Mouse (Mus musculus) kidney, postnatal 0 days (tissue): ENCODE measurements around the gene Bad. TPM values are rescaled to one million over a fixed set of nuclear protein-coding genes. Genes with fewer than 3 reads are reported as not detected.
"Not testable (repeated sequence)": the region's sequence is repeated elsewhere in the genome, so short reads cannot be mapped to it uniquely, and the experiment has no call there.

ENCODE experiments used
- ATAC-seq: fragments of 200-750 bp; cut with Nextera tagmentation; replicated peaks from 2 replicates; pipeline ENCODE4 v1.8.0; 2017; ENCODE audit warnings: low read depth, moderate number of reproducible peaks, moderate TSS enrichment, moderate library complexity; ENCODE audit not compliant: low FRiP score
- DNase-seq: peaks from one replicate; pipeline ENCODE4 v3.0.0-alpha.2; 2016; ENCODE audit warnings: low spot score
- H3K27ac ChIP-seq: fragments of 300-500 bp; sonication (generic); 2 replicates; pipeline ENCODE4 v1.5.1; 2014; ENCODE audit warnings: mild to moderate bottlenecking
- H3K27me3 ChIP-seq: fragments of 300-500 bp; sonication (generic); 2 replicates; pipeline ENCODE4 v1.6.1; 2014; ENCODE audit warnings: low read length, mixed read lengths; ENCODE audit not compliant: insufficient read depth
- H3K36me3 ChIP-seq: fragments of 300-500 bp; sonication (generic); 2 replicates; pipeline ENCODE4 v1.6.1; 2014; ENCODE audit warnings: low read length, mixed read lengths; ENCODE audit not compliant: insufficient read depth
- H3K4me1 ChIP-seq: fragments of 300-500 bp; sonication (generic); replicated peaks from 2 replicates; pipeline ENCODE4 v1.6.1; 2014; ENCODE audit warnings: antibody characterized with exemption, low read length, mixed read lengths; ENCODE audit not compliant: insufficient read depth
- H3K4me2 ChIP-seq: fragments of 300-500 bp; sonication (generic); 2 replicates; pipeline ENCODE4 v1.6.1; 2014; ENCODE audit warnings: mild to moderate bottlenecking, low read length, moderate library complexity, mixed read lengths
- H3K4me3 ChIP-seq: fragments of 300-500 bp; sonication (generic); replicated peaks from 2 replicates; pipeline ENCODE4 v1.5.1; 2014; ENCODE audit warnings: low read depth, low read length
- H3K9ac ChIP-seq: fragments of 300-500 bp; sonication (generic); 2 replicates; pipeline ENCODE4 v1.6.1; 2014; ENCODE audit warnings: low read depth, low read length
- H3K9me3 ChIP-seq: fragments of 300-500 bp; sonication (generic); replicated peaks from 2 replicates; pipeline ENCODE4 v1.6.1; 2016; ENCODE audit warnings: low read length, inconsistent platforms, mixed read lengths
- CTCF ChIP-seq: IDR thresholded peaks from 2 replicates; pipeline ENCODE4 v1.5.1; 2016; ENCODE audit warnings: antibody characterized with exemption, low read depth, mild to moderate bottlenecking, moderate library complexity
- WGBS: fragments of 180-500 bp; shearing (Covaris S2); extraction: QIAGEN DNeasy Blood & Tissue Kit; methylation state at CpG from one replicate; pipeline ENCODE4 v1.1.7; 2014; 5-methylcytosine and 5-hydroxymethylcytosine counted together
- polyA plus RNA-seq: library from polyadenylated mRNA; unstranded; fragments of >200 nt; fragmentation: Nextera tagmentation; extraction: Ambion mirVana; gene quantifications from 2 replicates; pipeline ENCODE4 v1.2.1, GENCODE M21; 2015

Bad gene
- polyA plus RNA-seq = 75.8 and 76.5 TPM in 2 replicates

DNA sequence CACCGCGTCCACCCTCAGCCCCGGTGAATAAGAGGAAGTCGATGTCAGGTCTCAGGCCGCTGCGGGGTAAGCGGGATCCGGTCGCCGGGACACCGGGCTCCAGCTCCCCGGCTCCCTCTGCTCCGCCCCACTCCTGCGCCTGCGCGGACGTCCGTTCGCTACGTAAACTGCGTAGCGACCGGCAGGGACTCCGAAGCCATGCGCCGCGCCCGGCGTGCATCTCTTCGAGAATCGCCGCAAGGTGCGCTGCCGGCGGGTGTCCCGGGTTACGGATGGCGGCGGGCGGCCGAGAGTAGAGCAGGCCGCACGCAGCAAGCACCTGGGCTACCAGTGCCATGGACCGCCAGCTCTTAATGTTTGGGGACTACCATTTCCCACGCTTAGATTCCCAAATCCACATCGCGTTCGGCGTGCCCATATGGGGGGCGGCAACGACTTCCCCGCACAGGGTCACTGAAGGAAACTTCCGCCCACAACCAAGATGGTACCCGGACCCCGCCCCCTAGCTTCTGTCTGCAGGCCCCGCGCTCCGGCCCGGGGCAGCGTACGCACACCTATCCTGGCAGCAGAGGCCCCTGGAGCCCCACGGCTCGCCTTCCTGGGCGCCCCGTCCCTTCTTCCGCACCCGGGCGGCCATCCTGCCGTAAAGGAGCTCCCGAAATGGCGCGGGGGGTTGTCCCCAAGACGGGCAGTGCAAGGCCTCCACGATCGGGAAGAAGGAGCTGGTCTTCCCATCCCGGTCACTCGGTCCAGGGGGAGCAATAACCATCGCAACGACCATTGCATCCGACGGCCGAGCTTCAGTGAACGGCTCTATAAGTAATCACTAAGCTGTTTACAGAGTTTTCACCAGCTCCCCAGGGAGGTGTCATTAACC is at the start of gene Bad:
TSS of gene Bad (plus strand) at position 490 of the 877 bp plus-strand sequence.
- WGBS = under 1% methylated on average over 83 of the region's 83 CpGs

DNA sequence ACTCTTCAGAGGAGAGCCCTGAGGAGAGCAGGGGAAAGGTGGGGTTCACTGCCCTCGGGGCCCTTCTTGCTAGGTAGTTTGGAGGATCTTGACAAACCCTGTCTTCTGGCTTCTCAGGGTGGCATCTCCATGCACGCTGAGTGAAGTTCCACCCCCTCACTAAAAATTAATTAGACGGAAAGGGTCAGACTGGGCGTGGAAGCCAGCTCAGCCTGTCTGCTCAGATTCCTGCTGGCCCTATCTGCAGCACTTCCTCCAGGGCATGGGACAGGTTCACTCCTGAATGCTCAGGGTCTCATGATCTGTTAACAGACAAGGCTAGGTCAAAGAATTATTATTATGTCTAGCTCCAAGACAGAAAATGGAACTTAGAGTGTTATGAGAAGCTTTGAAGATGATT is 49.1 kb upstream of the Bad start:
- no peaks in the 10 kb centered on the region for H3K9me3 ChIP-seq
- TF ChIP-seq CTCF = no peak
- ATAC-seq = no peak
- WGBS = 23% methylated on average over 4 of the region's 4 CpGs
- no peak overlapping the region for H3K27ac ChIP-seq
- no peaks in the 10 kb centered on the region for H3K27me3 ChIP-seq
- no peak for DNase-seq
- no peaks in the 10 kb centered on the region for H3K36me3 ChIP-seq
- H3K4me1 ChIP-seq = no peaks in the 10 kb centered on the region
- H3K4me3 ChIP-seq = no peak overlapping the region
- H3K4me2 ChIP-seq = no peak overlapping the region
- no peak overlapping the region for H3K9ac ChIP-seq

More for the DNA sequence above, at the start of gene Bad:
- H3K4me2 ChIP-seq = peak within 1 kb of the TSS; percentile 99
- peaks cover 19% of the 10 kb centered on the region for H3K4me1 ChIP-seq
- ATAC-seq = peak; percentile 73
- H3K27me3 ChIP-seq = no peaks in the 10 kb centered on the region
- peak; percentile 95 for DNase-seq
- peak within 1 kb of the TSS; percentile 87 for H3K4me3 ChIP-seq
- TF ChIP-seq CTCF = peak; percentile 43
- H3K9ac ChIP-seq = peak within 1 kb of the TSS; percentile 87
- peaks cover 6% of the 10 kb centered on the region; the same call in 1 of the 2 replicates for H3K36me3 ChIP-seq
- no peaks in the 10 kb centered on the region for H3K9me3 ChIP-seq
- peak within 1 kb of the TSS; percentile 94 for H3K27ac ChIP-seq

DNA sequence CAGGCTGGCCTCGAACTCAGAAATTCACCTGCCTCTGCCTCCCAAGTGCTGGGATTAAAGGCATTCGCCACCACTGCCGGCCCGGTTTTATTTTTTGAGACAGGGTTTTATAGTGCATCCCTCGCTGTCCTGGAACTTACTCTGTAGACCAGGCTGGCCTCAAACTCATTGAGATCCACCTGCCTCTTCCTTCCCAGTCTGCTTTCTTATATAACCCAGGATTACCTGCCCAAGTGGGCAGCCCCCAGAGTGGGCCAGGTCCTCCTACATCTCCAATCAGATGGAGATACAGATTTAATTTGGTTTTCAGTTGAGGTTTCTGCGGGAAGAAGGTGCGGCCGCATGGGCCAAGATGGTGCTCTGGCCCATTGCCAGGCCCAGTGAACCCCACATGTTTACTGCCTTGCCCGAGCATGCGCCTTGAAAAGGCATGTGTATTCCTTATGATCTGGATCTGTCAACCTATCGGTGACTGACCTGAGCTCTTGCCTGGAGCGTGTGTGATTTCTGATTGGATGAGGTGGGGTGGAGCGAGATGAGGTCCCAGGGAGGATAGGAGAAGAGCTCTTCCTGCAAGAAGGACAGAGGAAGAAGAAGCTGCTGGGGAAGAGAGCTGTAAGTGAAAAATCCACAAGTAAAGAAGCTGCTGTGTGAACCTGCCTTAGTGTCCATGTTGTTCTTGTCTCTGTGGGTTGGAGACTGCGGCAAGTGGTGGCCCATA is 47.8 kb upstream of the Bad start:
- WGBS = 94% methylated on average over 14 of the region's 14 CpGs
- Histone ChIP-seq H3K27me3 (no peaks in the 10 kb centered on the region), H3K9ac (no peak overlapping the region), H3K4me1 (no peaks in the 10 kb centered on the region), H3K27ac (no peak overlapping the region), H3K9me3 (no peaks in the 10 kb centered on the region), H3K4me2 (no peak overlapping the region), H3K36me3 (no peaks in the 10 kb centered on the region), H3K4me3 (no peak overlapping the region)
- DNase-seq (no peak), ATAC-seq (no peak)
- no peak for TF ChIP-seq CTCF

DNA sequence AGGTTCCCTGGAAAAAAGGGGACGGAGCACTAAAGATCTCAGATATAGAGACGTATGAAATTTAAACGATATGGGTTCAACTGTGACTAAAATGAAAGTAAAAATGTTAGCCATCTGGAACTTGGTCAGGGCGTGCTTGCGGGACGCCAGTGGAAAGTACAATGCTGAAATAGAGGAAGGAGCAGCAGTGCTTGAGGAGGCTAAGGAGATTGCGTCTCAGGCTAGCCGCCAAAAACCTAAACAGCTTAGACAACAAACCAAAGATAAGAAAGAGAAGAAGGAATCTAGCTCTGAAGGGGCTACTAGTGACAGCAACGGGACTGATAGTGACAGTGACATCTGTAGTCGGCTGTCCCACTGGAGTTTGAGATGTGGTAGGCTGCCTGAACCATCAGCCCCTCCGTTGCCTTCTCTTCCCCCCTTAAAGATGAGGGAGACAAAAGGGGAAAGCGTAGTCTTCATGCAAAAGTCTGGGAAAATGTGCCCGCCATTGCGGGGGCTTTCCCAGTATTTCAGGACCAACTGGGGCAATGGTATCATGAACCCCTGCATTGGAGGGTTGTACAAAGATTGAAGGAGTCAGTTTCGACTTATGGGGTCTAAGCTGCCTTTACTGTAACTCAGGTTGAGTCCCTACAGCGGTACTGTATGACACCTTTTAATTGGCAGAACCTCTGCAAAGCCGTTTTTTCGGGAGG is 45.9 kb upstream of the Bad start:
- H3K27ac ChIP-seq, H3K4me1 ChIP-seq, H3K9me3 ChIP-seq, H3K9ac ChIP-seq, H3K4me2 ChIP-seq, DNase-seq, H3K4me3 ChIP-seq, ATAC-seq, H3K27me3 ChIP-seq, H3K36me3 ChIP-seq: not testable (repeated sequence)
- WGBS = 91% methylated on average over 18 of the region's 18 CpGs

DNA sequence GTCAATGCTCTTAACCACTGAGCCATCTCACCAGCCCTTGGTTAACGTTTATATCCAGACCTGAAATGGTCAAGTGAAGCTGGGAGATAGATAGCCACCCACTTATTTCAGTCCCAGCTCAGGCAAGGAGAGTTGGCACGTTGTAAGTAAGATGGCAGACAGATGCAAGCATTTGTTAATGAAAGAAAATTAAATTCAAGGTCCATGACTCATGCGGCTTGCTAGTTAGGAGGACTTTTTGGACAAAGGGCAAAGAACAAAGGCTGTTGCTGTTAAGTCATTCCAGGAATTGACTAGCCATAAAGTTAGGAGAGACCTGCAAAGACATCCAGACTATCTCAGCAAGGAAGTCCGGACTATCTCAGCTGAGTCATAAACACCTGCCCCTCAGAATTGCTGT is 42.0 kb upstream of the Bad start:
- Histone ChIP-seq H3K4me3 (no peak overlapping the region), H3K9me3 (no peaks in the 10 kb centered on the region), H3K9ac (no peak overlapping the region), H3K27me3 (no peaks in the 10 kb centered on the region), H3K36me3 (0 out of 2 replicates have a peak, but pooled peaks cover 3% of the 10 kb centered on the region), H3K4me2 (no peak overlapping the region), H3K27ac (no peak overlapping the region), H3K4me1 (no peaks in the 10 kb centered on the region)
- WGBS = 83% methylated on average over 4 of the region's 4 CpGs
- TF ChIP-seq CTCF = no peak
- DNase-seq = no peak
- no peak for ATAC-seq

DNA sequence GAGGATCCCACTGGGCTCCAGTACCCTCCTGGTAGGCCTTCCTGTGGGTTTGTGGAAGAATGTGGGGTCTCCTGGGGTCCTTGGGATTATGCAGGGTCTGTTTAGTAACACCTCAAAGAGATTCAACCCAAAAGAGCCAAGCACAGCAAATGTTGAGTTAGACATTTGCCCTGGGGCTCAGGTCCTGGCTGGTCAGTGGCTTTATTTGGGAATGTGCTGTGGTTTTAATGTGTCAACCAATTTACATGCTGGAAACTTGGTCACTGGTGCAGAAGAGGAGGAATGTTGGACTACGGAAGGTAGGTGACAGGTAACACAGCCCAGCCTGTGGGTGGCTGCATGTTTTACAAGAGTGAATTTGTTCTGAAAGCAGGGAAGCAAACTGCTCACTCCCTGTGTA is 38.6 kb upstream of the Bad start:
- H3K27ac ChIP-seq = peak overlapping the region; percentile 31; the same call in 1 of the 2 replicates
- WGBS = 70% methylated on average over 1 of the region's 1 CpGs
- no peaks in the 10 kb centered on the region for H3K9me3 ChIP-seq
- no peak overlapping the region for H3K4me2 ChIP-seq
- ATAC-seq = no peak
- H3K4me1 ChIP-seq = peaks cover 7% of the 10 kb centered on the region
- no peak for DNase-seq
- H3K4me3 ChIP-seq = no peak overlapping the region
- no peaks in the 10 kb centered on the region for H3K27me3 ChIP-seq
- no peak overlapping the region for H3K9ac ChIP-seq
- peaks cover 22% of the 10 kb centered on the region; the same call in 1 of the 2 replicates for H3K36me3 ChIP-seq
- no peak for TF ChIP-seq CTCF
